Mouse (Mus musculus) liver, embryonic 15.5 days (tissue): ENCODE results near the gene Mical3. TPM values are rescaled to one million over a fixed set of nuclear protein-coding genes. Genes with fewer than 3 reads are reported as not detected.

Experiments
- ATAC-seq: fragments of 200-750 bp; cut with Nextera tagmentation; 2 replicates; pipeline ENCODE4 v1.8.0; 2017; ENCODE audit warnings: moderate number of reproducible peaks, mild to moderate bottlenecking, moderate library complexity; ENCODE audit not compliant: insufficient read depth
- H3K27ac ChIP-seq: fragments of 300-500 bp; sonication (generic); replicated peaks from 2 replicates; pipeline ENCODE4 v1.5.1; 2015; ENCODE audit warnings: mild to moderate bottlenecking, inconsistent platforms
- H3K27me3 ChIP-seq: fragments of 300-500 bp; sonication (generic); 2 replicates; pipeline ENCODE4 v1.6.1; 2015; ENCODE audit warnings: mild to moderate bottlenecking, inconsistent platforms
- H3K36me3 ChIP-seq: fragments of 300-500 bp; sonication (generic); replicated peaks from 2 replicates; pipeline ENCODE4 v1.6.1; 2015; ENCODE audit warnings: moderate library complexity, mild to moderate bottlenecking, inconsistent platforms
- H3K4me1 ChIP-seq: fragments of 300-500 bp; sonication (generic); replicated peaks from 2 replicates; pipeline ENCODE4 v1.6.1; 2015; ENCODE audit warnings: inconsistent platforms
- H3K4me2 ChIP-seq: fragments of 300-500 bp; sonication (generic); 2 replicates; pipeline ENCODE4 v1.6.1; 2015; ENCODE audit warnings: moderate library complexity, mild to moderate bottlenecking, inconsistent platforms
- H3K4me3 ChIP-seq: fragments of 300-500 bp; sonication (generic); replicated peaks from 2 replicates; pipeline ENCODE4 v1.5.1; 2015; ENCODE audit warnings: mild to moderate bottlenecking, inconsistent platforms
- H3K9ac ChIP-seq: fragments of 300-500 bp; sonication (generic); 2 replicates; pipeline ENCODE4 v1.6.1; 2015; ENCODE audit warnings: moderate library complexity, mild to moderate bottlenecking, inconsistent platforms
- H3K9me3 ChIP-seq: fragments of 300-500 bp; sonication (generic); replicated peaks from 2 replicates; pipeline ENCODE4 v1.6.1; 2016; ENCODE audit warnings: inconsistent platforms
- WGBS: fragments of 180-500 bp; shearing (Covaris S2); methylation state at CpG from one replicate; pipeline ENCODE4 v1.1.7; 2015; ENCODE audit warnings: mixed read lengths; ENCODE audit not compliant: insufficient replicate concordance; 5-methylcytosine and 5-hydroxymethylcytosine counted together
- polyA plus RNA-seq: library from polyadenylated mRNA; unstranded; fragments of >200 nt; fragmentation: Nextera tagmentation; extraction: Ambion mirVana; gene quantifications from 2 replicates; pipeline ENCODE4 v1.2.1, GENCODE M21; 2015

The Mical3 gene
- polyA plus RNA-seq, 1 experiment from 2014 or later, result 8.7 TPM

DNA sequence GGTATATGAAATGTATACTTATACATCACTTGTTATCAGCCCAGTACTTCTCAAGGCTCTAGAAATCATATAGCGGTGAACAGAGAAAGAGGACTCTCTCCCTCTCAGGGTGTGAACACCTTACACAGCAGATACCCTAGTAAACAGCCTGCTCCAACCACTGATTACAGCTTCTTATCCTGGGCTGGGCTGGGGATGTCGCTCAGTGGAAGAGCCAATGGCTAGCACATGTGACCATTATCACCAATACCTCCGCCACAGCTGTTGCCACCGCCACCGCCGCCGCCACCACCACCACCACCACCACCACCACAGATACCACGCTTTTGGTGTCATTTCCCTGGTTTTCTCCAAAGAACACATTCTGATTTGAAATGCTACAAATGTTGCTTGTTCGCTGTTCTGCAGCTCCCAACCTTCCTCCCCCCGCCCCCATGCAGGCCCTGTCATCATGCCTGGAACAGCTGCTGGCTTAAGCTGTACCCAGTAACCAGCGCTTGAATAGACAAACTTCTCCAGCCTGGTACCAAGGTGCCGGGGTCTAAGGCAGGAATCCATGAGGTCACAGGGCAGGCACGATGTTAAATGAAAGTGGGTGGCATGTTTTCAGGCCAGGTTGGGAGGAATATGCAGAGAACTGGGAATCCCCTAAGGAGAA, 78.7 kb downstream of the Mical3 start:
- peak; percentile 90 for ATAC-seq
- Histone ChIP-seq H3K4me2 (peak overlapping the region; percentile 29), H3K4me3 (no peak overlapping the region), H3K9me3 (no peaks in the 10 kb centered on the region), H3K9ac (no peak overlapping the region), H3K4me1 (peaks cover 70% of the 10 kb centered on the region), H3K36me3 (no peaks in the 10 kb centered on the region), H3K27ac (0 out of 2 replicates have a peak overlapping the region, but pooled peaks have one; percentile 29), H3K27me3 (no peaks in the 10 kb centered on the region)
- WGBS, result 71% methylated on average over 13 of the region's 13 CpGs

DNA sequence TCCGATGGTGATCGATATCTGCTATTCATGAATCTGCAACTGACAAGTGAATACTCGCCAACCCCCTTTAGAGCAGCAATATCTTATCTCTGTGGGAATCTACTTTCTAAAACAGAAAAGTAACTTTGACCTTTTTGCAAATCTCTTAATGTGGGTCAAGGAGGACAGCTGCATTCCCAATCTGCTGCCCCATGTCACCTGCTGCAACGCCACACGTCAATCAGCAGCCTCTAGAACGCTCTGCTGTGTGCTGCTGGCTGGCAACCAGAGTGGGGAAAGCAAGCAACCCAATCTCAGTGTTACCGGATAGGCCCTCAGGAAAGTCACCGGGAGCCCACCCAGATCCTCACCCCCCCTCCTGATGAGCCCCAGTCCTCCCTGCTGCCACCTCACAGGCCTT, 79.4 kb downstream of the Mical3 start:
- Histone ChIP-seq H3K9me3 (no peaks in the 10 kb centered on the region), H3K9ac (no peak overlapping the region), H3K4me1 (peaks cover 66% of the 10 kb centered on the region), H3K27me3 (no peaks in the 10 kb centered on the region), H3K27ac (0 out of 2 replicates have a peak overlapping the region, but pooled peaks have one; percentile 45), H3K4me2 (no peak overlapping the region), H3K4me3 (no peak overlapping the region), H3K36me3 (no peaks in the 10 kb centered on the region)
- ATAC-seq, result no peak
- WGBS, result 80% methylated on average over 8 of the region's 8 CpGs

- peaks cover 63% of the 10 kb centered on the region for H3K4me1 ChIP-seq
- H3K9me3 ChIP-seq, result no peaks in the 10 kb centered on the region
- no peak overlapping the region for H3K27ac ChIP-seq
- H3K4me2 ChIP-seq, result no peak overlapping the region
- H3K4me3 ChIP-seq, result no peak overlapping the region
- ATAC-seq, result no peak
- no peaks in the 10 kb centered on the region for H3K36me3 ChIP-seq
- H3K27me3 ChIP-seq, result no peaks in the 10 kb centered on the region
- 76% methylated on average over 8 of the region's 8 CpGs for WGBS
- no peak overlapping the region for H3K9ac ChIP-seq
Observed at GRCm38 (mm10) chr6:121048696-121049095, 82.1 kb downstream of the Mical3 start.

- Histone ChIP-seq H3K9ac (no peak overlapping the region), H3K9me3 (no peaks in the 10 kb centered on the region), H3K27ac (no peak overlapping the region), H3K36me3 (peaks cover 21% of the 10 kb centered on the region), H3K4me3 (no peak overlapping the region), H3K27me3 (no peaks in the 10 kb centered on the region), H3K4me2 (no peak overlapping the region), H3K4me1 (peaks cover 35% of the 10 kb centered on the region)
- no peak for ATAC-seq
- WGBS, result 68% methylated on average over 20 of the region's 20 CpGs
Observed at GRCm38 (mm10) chr6:121045345-121046080, 85.3 kb downstream of the Mical3 start.

GRCm38 (mm10) chr6:121043434-121044189, 87.2 kb downstream of the Mical3 start:
- no peaks in the 10 kb centered on the region for H3K9me3 ChIP-seq
- no peak overlapping the region for H3K4me2 ChIP-seq
- no peaks in the 10 kb centered on the region for H3K27me3 ChIP-seq
- no peak overlapping the region for H3K27ac ChIP-seq
- peaks cover 40% of the 10 kb centered on the region for H3K36me3 ChIP-seq
- no peak overlapping the region for H3K4me3 ChIP-seq
- H3K9ac ChIP-seq, result no peak overlapping the region
- ATAC-seq, result no peak
- peaks cover 20% of the 10 kb centered on the region for H3K4me1 ChIP-seq
- 78% methylated on average over 14 of the region's 14 CpGs for WGBS

DNA sequence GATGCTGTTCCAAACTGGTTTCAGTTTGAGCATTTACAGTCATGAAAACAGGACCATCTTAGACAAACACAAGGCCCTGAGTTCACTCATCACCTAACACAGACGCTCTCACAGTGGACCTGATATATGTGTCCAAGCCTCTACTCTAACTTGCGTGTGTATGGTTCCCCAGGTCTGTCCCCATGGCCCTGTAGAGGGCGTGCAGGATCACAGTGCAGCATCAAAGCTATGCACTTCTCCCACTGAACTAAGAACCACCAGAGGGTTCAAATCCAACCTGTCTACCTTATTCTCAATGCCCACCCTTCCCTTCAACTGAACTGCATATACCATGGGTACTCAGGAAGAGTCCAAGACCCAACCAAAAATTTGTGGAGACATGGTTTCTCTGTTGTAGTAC, 91.1 kb downstream of the Mical3 start:
- peaks cover 79% of the 10 kb centered on the region for H3K36me3 ChIP-seq
- WGBS, result 84% methylated on average over 3 of the region's 3 CpGs
- H3K27ac ChIP-seq, result no peak overlapping the region
- H3K4me3 ChIP-seq, result no peak overlapping the region
- H3K4me2 ChIP-seq, result no peak overlapping the region
- no peaks in the 10 kb centered on the region for H3K9me3 ChIP-seq
- 0 out of 2 replicates have a peak, but pooled peaks cover under 1% of the 10 kb centered on the region for H3K4me1 ChIP-seq
- H3K9ac ChIP-seq, result no peak overlapping the region
- no peaks in the 10 kb centered on the region for H3K27me3 ChIP-seq
- no peak for ATAC-seq

- Histone ChIP-seq H3K9ac (no peak overlapping the region), H3K9me3 (no peaks in the 10 kb centered on the region), H3K4me1 (no peaks in the 10 kb centered on the region), H3K4me3 (no peak overlapping the region), H3K4me2 (no peak overlapping the region), H3K27me3 (no peaks in the 10 kb centered on the region), H3K27ac (no peak overlapping the region), H3K36me3 (peaks cover 83% of the 10 kb centered on the region)
- ATAC-seq, result no peak
- WGBS, result 86% methylated on average over 9 of the region's 9 CpGs
Observed at GRCm38 (mm10) chr6:121039286-121039685, 91.5 kb downstream of the Mical3 start.

- WGBS, result 63% methylated on average over 4 of the region's 4 CpGs
- H3K27ac ChIP-seq, result no peak overlapping the region
- peak; percentile 61 for ATAC-seq
Observed at GRCm38 (mm10) chr6:121037086-121037485, 93.7 kb downstream of the Mical3 start.

GRCm38 (mm10) chr6:121035929-121036328, 94.9 kb downstream of the Mical3 start:
- WGBS, result 82% methylated on average over 3 of the region's 3 CpGs
- ATAC-seq, result no peak
- no peak overlapping the region for H3K4me2 ChIP-seq

More at GRCm38 (mm10) chr6:121037086-121037485, 93.7 kb downstream of the Mical3 start:
- Histone ChIP-seq H3K9ac (no peak overlapping the region), H3K27me3 (no peaks in the 10 kb centered on the region), H3K36me3 (peaks cover 99% of the 10 kb centered on the region), H3K9me3 (no peaks in the 10 kb centered on the region), H3K4me2 (no peak overlapping the region), H3K4me3 (no peak overlapping the region), H3K4me1 (no peaks in the 10 kb centered on the region)

GRCm38 (mm10) chr6:121035268-121035667, 95.5 kb downstream of the Mical3 start:
- Histone ChIP-seq H3K27me3 (no peaks in the 10 kb centered on the region), H3K36me3 (peaks cover 100% of the 10 kb centered on the region), H3K9ac (no peak overlapping the region), H3K9me3 (no peaks in the 10 kb centered on the region), H3K27ac (no peak overlapping the region), H3K4me3 (no peak overlapping the region), H3K4me2 (no peak overlapping the region), H3K4me1 (no peaks in the 10 kb centered on the region)
- 87% methylated on average over 12 of the region's 12 CpGs for WGBS
- no peak for ATAC-seq

More at GRCm38 (mm10) chr6:121035929-121036328, 94.9 kb downstream of the Mical3 start:
- Histone ChIP-seq H3K4me3 (no peak overlapping the region), H3K27ac (no peak overlapping the region), H3K27me3 (no peaks in the 10 kb centered on the region), H3K9me3 (no peaks in the 10 kb centered on the region), H3K36me3 (peaks cover 99% of the 10 kb centered on the region), H3K4me1 (no peaks in the 10 kb centered on the region), H3K9ac (no peak overlapping the region)

- Histone ChIP-seq H3K4me3 (no peak overlapping the region), H3K36me3 (peaks cover 100% of the 10 kb centered on the region), H3K4me2 (no peak overlapping the region), H3K27ac (no peak overlapping the region), H3K9ac (no peak overlapping the region), H3K27me3 (no peaks in the 10 kb centered on the region), H3K4me1 (no peaks in the 10 kb centered on the region), H3K9me3 (no peaks in the 10 kb centered on the region)
- ATAC-seq, result no peak
- WGBS, result 91% methylated on average over 3 of the region's 3 CpGs
Observed at GRCm38 (mm10) chr6:121033250-121033649, 97.5 kb downstream of the Mical3 start.
